Mouse (Mus musculus) stomach, postnatal 0 days (tissue): ENCODE results near the gene Ift140. TPM values are rescaled to one million over a fixed set of nuclear protein-coding genes. Genes with fewer than 3 reads are reported as not detected.
"Not testable (repeated sequence)": the region's sequence is repeated elsewhere in the genome, so short reads cannot be mapped to it uniquely, and the experiment has no call there.

Experiments
- ATAC-seq: fragments of 200-750 bp; cut with Nextera tagmentation; 2 replicates; pipeline ENCODE4 v1.8.0; 2017; ENCODE audit not compliant: low FRiP score, low TSS enrichment
- DNase-seq: peaks from one replicate; pipeline ENCODE4 v3.0.0-alpha.2; 2016; ENCODE audit warnings: low spot score
- H3K27ac ChIP-seq: fragments of 300-500 bp; sonication (generic); replicated peaks from 2 replicates; pipeline ENCODE4 v1.5.1; 2014; ENCODE audit warnings: mild to moderate bottlenecking, control low read depth
- H3K27me3 ChIP-seq: fragments of 300-500 bp; sonication (generic); 2 replicates; pipeline ENCODE4 v1.6.1; 2014; ENCODE audit warnings: low read length; ENCODE audit not compliant: control insufficient read depth, insufficient read depth
- H3K36me3 ChIP-seq: fragments of 300-500 bp; sonication (generic); 2 replicates; pipeline ENCODE4 v1.6.1; 2014; ENCODE audit warnings: low read length, mixed read lengths; ENCODE audit not compliant: control insufficient read depth, insufficient read depth
- H3K4me1 ChIP-seq: fragments of 300-500 bp; sonication (generic); replicated peaks from 2 replicates; pipeline ENCODE4 v1.6.1; 2014; ENCODE audit warnings: antibody characterized with exemption; ENCODE audit not compliant: control insufficient read depth, insufficient read depth
- H3K4me2 ChIP-seq: fragments of 300-500 bp; sonication (generic); replicated peaks from 2 replicates; pipeline ENCODE4 v1.6.1; 2014; ENCODE audit warnings: low read depth, mild to moderate bottlenecking, control low read depth, moderate library complexity
- H3K4me3 ChIP-seq: fragments of 300-500 bp; sonication (generic); 2 replicates; pipeline ENCODE4 v1.5.1; 2014; ENCODE audit warnings: low read depth, low read length, control low read depth
- H3K9ac ChIP-seq: fragments of 300-500 bp; sonication (generic); 2 replicates; pipeline ENCODE4 v1.6.1; 2014; ENCODE audit warnings: mild to moderate bottlenecking, low read length, control low read depth, mixed read lengths
- H3K9me3 ChIP-seq: fragments of 300-500 bp; sonication (generic); 2 replicates; pipeline ENCODE4 v1.6.1; 2016; ENCODE audit warnings: low read length; ENCODE audit not compliant: control insufficient read depth
- CTCF ChIP-seq: IDR thresholded peaks from 2 replicates; pipeline ENCODE4 v1.5.1; 2016; ENCODE audit warnings: antibody characterized with exemption, low read depth, mild to moderate bottlenecking, moderate library complexity
- EP300 ChIP-seq: optimal IDR thresholded peaks from 2 replicates; pipeline ENCODE3; 2016; ENCODE audit warnings: antibody characterized with exemption
- WGBS: fragments of 180-500 bp; shearing (Covaris S2); extraction: QIAGEN DNeasy Blood & Tissue Kit; methylation state at CpG from one replicate; pipeline ENCODE4 v1.1.7; 2014; 5-methylcytosine and 5-hydroxymethylcytosine counted together
- polyA plus RNA-seq: library from polyadenylated mRNA; unstranded; fragments of >200 nt; fragmentation: Nextera tagmentation; extraction: Ambion mirVana; gene quantifications from 2 replicates; pipeline ENCODE4 v1.2.1, GENCODE M21; 2015

Gene Ift140
- polyA plus RNA-seq, 1 experiment from 2014 or later = 4.1 TPM

GRCm38 (mm10) chr17:25120406-25120805, 104.5 kb downstream of the Ift140 start, which contains the start of gene Ptx4:
Gene Ptx4, plus strand, starts transcription at chr17:25120760.
- Histone ChIP-seq H3K4me1 (no peaks in the 10 kb centered on the region; the same call in 1 of the 2 replicates), H3K9me3 (no peaks in the 10 kb centered on the region), H3K36me3 (no peaks in the 10 kb centered on the region), H3K27ac (no peak within 1 kb of the TSS), H3K4me2 (no peak within 1 kb of the TSS), H3K4me3 (no peak within 1 kb of the TSS), H3K9ac (no peak within 1 kb of the TSS), H3K27me3 (no peaks in the 10 kb centered on the region)
- TF ChIP-seq CTCF = no peak
- TF ChIP-seq EP300 = no peak
- DNase-seq (no peak), ATAC-seq (no peak)
- 32% methylated on average over 3 of the region's 3 CpGs for WGBS

DNA sequence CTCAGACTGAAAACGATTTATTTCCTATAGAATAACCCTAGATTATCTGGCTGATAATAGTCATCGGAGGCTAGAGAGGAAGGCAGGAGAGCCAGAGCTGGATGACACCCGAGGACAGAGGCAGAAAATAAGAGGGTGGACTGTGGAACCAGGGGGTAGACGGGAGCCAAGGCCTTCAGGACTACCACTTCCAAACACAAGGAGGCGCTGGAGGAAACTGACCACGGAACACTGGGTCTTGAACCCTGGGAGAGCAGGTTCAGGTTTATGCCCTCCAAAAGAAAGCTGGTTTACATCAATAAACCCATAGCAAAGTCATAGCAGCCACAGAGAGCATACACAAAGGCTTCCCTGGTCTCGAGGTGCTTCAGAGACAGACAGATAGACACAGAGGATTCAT, 108.1 kb downstream of the Ift140 start:
- no peaks in the 10 kb centered on the region for H3K9me3 ChIP-seq

DNA sequence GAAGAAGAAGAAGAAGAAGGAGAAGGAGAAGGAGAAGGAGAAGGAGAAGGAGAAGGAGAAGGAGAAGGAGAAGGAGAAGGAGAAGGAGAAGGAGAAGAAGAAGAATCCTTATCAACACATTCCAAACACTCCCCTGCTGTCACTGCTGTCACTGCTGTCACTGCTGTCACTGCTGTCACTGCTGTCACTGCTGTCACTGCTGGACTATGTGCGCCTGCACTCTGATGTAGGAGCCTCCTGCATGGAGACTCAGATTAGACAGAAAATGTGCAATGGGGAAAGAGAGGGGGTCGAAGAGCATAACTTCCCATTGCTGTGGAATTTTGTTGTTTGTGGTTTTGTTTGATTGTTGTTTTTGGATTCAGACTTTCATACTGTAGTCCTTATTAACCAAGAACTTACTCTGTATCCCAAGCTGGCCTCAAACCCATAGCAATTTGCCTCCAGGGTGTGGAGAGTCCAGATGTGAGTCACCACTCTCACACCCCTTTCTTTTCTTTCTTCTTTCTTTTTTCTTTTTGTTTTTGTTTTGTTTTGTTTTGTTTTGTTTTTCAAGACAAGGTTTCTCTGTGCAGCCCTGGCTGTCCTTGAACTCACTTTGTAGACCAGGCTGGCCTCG, 109.7 kb downstream of the Ift140 start:
- not testable (repeated sequence) for H3K27ac ChIP-seq, DNase-seq, H3K4me2 ChIP-seq, H3K36me3 ChIP-seq, H3K4me3 ChIP-seq, H3K9ac ChIP-seq, ATAC-seq, H3K4me1 ChIP-seq, H3K9me3 ChIP-seq, H3K27me3 ChIP-seq
- 82% methylated on average over 3 of the region's 3 CpGs for WGBS

More for the DNA sequence above, 108.1 kb downstream of the Ift140 start:
- DNase-seq (no peak), ATAC-seq (no peak)
- H3K27me3 ChIP-seq = no peaks in the 10 kb centered on the region
- H3K27ac ChIP-seq = no peak overlapping the region
- peak; percentile 63 for TF ChIP-seq CTCF
- no peak for TF ChIP-seq EP300
- WGBS = 26% methylated on average over 7 of the region's 7 CpGs
- H3K9ac ChIP-seq = no peak overlapping the region
- H3K4me3 ChIP-seq = no peak overlapping the region
- H3K4me2 ChIP-seq = no peak overlapping the region
- H3K4me1 ChIP-seq = no peaks in the 10 kb centered on the region
- H3K36me3 ChIP-seq = no peaks in the 10 kb centered on the region

DNA sequence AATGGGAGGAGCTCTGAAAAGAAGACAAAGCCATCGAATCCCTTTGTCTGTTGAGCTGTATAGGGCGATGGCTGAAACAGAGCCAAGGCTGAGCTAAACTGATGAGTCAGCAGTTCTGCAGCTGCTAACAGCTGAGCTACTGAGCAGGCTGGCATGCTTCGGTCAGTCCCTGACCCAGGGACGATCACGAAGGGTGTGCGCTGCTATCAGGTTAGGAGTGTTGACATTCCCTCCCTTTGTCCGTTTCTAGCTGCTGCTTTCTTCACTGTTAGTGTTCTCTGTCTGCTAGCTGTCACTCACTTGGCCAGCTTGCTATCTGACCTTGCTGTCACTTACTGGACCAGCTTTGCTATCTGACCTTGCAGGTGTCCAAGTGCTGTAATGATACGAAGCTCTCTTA, 111.2 kb downstream of the Ift140 start:
- TF ChIP-seq CTCF (no peak), EP300 (no peak)
- peak; percentile 43; the same call in 1 of the 2 replicates for ATAC-seq
- Histone ChIP-seq H3K4me3 (no peak overlapping the region), H3K4me1 (no peaks in the 10 kb centered on the region), H3K27ac (no peak overlapping the region), H3K4me2 (no peak overlapping the region), H3K36me3 (no peaks in the 10 kb centered on the region), H3K27me3 (no peaks in the 10 kb centered on the region), H3K9ac (no peak overlapping the region), H3K9me3 (no peaks in the 10 kb centered on the region)
- WGBS = 38% methylated on average over 8 of the region's 8 CpGs
- no peak for DNase-seq

- Histone ChIP-seq H3K4me1 (no peaks in the 10 kb centered on the region), H3K4me3 (no peak overlapping the region), H3K27me3 (no peaks in the 10 kb centered on the region), H3K9ac (no peak overlapping the region), H3K9me3 (no peaks in the 10 kb centered on the region), H3K27ac (no peak overlapping the region), H3K36me3 (no peaks in the 10 kb centered on the region), H3K4me2 (no peak overlapping the region)
- no peak for ATAC-seq
- WGBS = 56% methylated on average over 9 of the region's 9 CpGs
- TF ChIP-seq EP300 (no peak), CTCF (no peak)
- DNase-seq = no peak
Observed at GRCm38 (mm10) chr17:25127681-25128080, 111.8 kb downstream of the Ift140 start.

GRCm38 (mm10) chr17:25130060-25130459, 114.2 kb downstream of the Ift140 start:
- 79% methylated on average over 1 of the region's 1 CpGs for WGBS
- TF ChIP-seq CTCF = peak; percentile 44
- no peak for TF ChIP-seq EP300
- Histone ChIP-seq H3K4me1 (no peaks in the 10 kb centered on the region), H3K9me3 (no peaks in the 10 kb centered on the region), H3K36me3 (no peaks in the 10 kb centered on the region), H3K27me3 (no peaks in the 10 kb centered on the region), H3K9ac (no peak overlapping the region), H3K4me2 (no peak overlapping the region), H3K27ac (no peak overlapping the region), H3K4me3 (no peak overlapping the region)
- DNase-seq = no peak
- no peak for ATAC-seq
